Mouse (Mus musculus) thymus, adult 2 months (tissue): ENCODE results near the gene Rbms3. TPM values are rescaled to one million over a fixed set of nuclear protein-coding genes. Genes with fewer than 3 reads are reported as not detected.

ENCODE experiments used
- DNase-seq: peaks from one replicate; pipeline ENCODE4 v3.0.0; 2021
- H3K27ac ChIP-seq: fragments of 200-500 bp; 2 replicates; pipeline ENCODE4 v1.5.1; 2012; ENCODE audit warnings: low read length, control low read depth; ENCODE audit not compliant: control insufficient read depth, insufficient read depth
- H3K27me3 ChIP-seq: fragments of 200-500 bp; 2 replicates; pipeline ENCODE4 v1.6.1; 2012; ENCODE audit warnings: mild to moderate bottlenecking, low read length, moderate library complexity, mixed read lengths; ENCODE audit not compliant: control insufficient read depth, insufficient read depth
- H3K36me3 ChIP-seq: fragments of 200-500 bp; 2 replicates; pipeline ENCODE4 v1.6.1; 2012; ENCODE audit warnings: mild to moderate bottlenecking, low read length, moderate library complexity; ENCODE audit not compliant: control insufficient read depth, insufficient read depth
- H3K4me1 ChIP-seq: fragments of 200-500 bp; replicated peaks from 2 replicates; pipeline ENCODE4 v1.6.1; 2012; ENCODE audit warnings: low read length; ENCODE audit not compliant: control insufficient read depth, insufficient read depth
- H3K4me3 ChIP-seq: fragments of 200-500 bp; 2 replicates; pipeline ENCODE4 v1.5.1; 2012; ENCODE audit warnings: mild to moderate bottlenecking, low read length, control low read depth, moderate library complexity; ENCODE audit not compliant: control insufficient read depth, insufficient read depth
- CTCF ChIP-seq: fragments of 200-500 bp; IDR thresholded peaks from 2 replicates; pipeline ENCODE4 v1.5.1; 2012; ENCODE audit warnings: mild to moderate bottlenecking, control low read depth, low read length, moderate library complexity, borderline replicate concordance; ENCODE audit not compliant: control insufficient read depth, poor library complexity, insufficient read depth; ENCODE audit errors: extremely low read depth
- POLR2A ChIP-seq: fragments of 200-500 bp; IDR thresholded peaks from 2 replicates; pipeline ENCODE4 v1.6.1; 2012; ENCODE audit warnings: mild to moderate bottlenecking, low read length, control low read depth, moderate library complexity; ENCODE audit not compliant: control insufficient read depth, poor library complexity, insufficient read depth; ENCODE audit errors: extremely low read depth
- WGBS: fragments of 180-500 bp; shearing (Covaris S2); methylation state at CpG from one replicate; pipeline ENCODE4 v1.1.7; 2018; 5-methylcytosine and 5-hydroxymethylcytosine counted together
- polyA plus RNA-seq: library from polyadenylated mRNA; depleted of rRNA; stranded (reverse); fragments of >200 nt; gene quantifications from 2 replicates; pipeline ENCODE4 v1.2.3, GENCODE M21; 2012

The Rbms3 gene
- polyA plus RNA-seq, 1 experiment = 10.9 TPM

GRCm38 (mm10) chr9:117430670-117431069 is 199.0 kb downstream of the Rbms3 start:
- Histone ChIP-seq H3K36me3 (no peaks in the 10 kb centered on the region), H3K27ac (no peak overlapping the region), H3K4me1 (no peaks in the 10 kb centered on the region), H3K27me3 (no peaks in the 10 kb centered on the region), H3K4me3 (no peak overlapping the region)
- no peak for DNase-seq
- WGBS = 97% methylated on average over 2 of the region's 2 CpGs
- TF ChIP-seq POLR2A = no peak
- no peak for TF ChIP-seq CTCF

GRCm38 (mm10) chr9:117429217-117430105 is 200.3 kb downstream of the Rbms3 start:
- no peak for TF ChIP-seq POLR2A
- TF ChIP-seq CTCF = no peak
- no peaks in the 10 kb centered on the region for H3K36me3 ChIP-seq
- no peak for DNase-seq
- WGBS = 90% methylated on average over 7 of the region's 7 CpGs
- no peak overlapping the region for H3K4me3 ChIP-seq
- H3K27me3 ChIP-seq = no peaks in the 10 kb centered on the region
- H3K4me1 ChIP-seq = no peaks in the 10 kb centered on the region
- no peak overlapping the region for H3K27ac ChIP-seq

GRCm38 (mm10) chr9:117423259-117423658 is 206.5 kb downstream of the Rbms3 start:
- TF ChIP-seq CTCF (no peak), POLR2A (no peak)
- Histone ChIP-seq H3K27me3 (no peaks in the 10 kb centered on the region), H3K4me1 (no peaks in the 10 kb centered on the region), H3K36me3 (no peaks in the 10 kb centered on the region), H3K4me3 (no peak overlapping the region), H3K27ac (no peak overlapping the region)
- 80% methylated on average over 5 of the region's 5 CpGs for WGBS
- DNase-seq = no peak

GRCm38 (mm10) chr9:117419874-117420485 is 209.7 kb downstream of the Rbms3 start:
- Histone ChIP-seq H3K27ac (no peak overlapping the region), H3K4me3 (no peak overlapping the region), H3K36me3 (no peaks in the 10 kb centered on the region), H3K4me1 (no peaks in the 10 kb centered on the region), H3K27me3 (no peaks in the 10 kb centered on the region)
- no peak for DNase-seq
- TF ChIP-seq POLR2A = no peak
- no peak for TF ChIP-seq CTCF
- 90% methylated on average over 8 of the region's 8 CpGs for WGBS

- Histone ChIP-seq H3K27ac (no peak overlapping the region), H3K36me3 (no peaks in the 10 kb centered on the region), H3K4me3 (no peak overlapping the region), H3K27me3 (no peaks in the 10 kb centered on the region), H3K4me1 (no peaks in the 10 kb centered on the region)
- DNase-seq = no peak
- TF ChIP-seq CTCF (no peak), POLR2A (no peak)
- WGBS = 92% methylated on average over 3 of the region's 3 CpGs
Observed at GRCm38 (mm10) chr9:117413181-117413580, 216.5 kb downstream of the Rbms3 start.

- no peaks in the 10 kb centered on the region for H3K27me3 ChIP-seq
- H3K36me3 ChIP-seq = no peaks in the 10 kb centered on the region
- H3K4me3 ChIP-seq = no peak overlapping the region
- 79% methylated on average over 2 of the region's 2 CpGs for WGBS
- no peak overlapping the region for H3K27ac ChIP-seq
- TF ChIP-seq POLR2A = no peak
- TF ChIP-seq CTCF = no peak
- no peak for DNase-seq
- H3K4me1 ChIP-seq = no peaks in the 10 kb centered on the region
Observed at GRCm38 (mm10) chr9:117412584-117412983, 217.1 kb downstream of the Rbms3 start.
